Mouse (Mus musculus) layer of hippocampus, adult 9-11 months (tissue): ENCODE measurements at regions not wholly inside any gene's neighbourhood (a gene's known extent, or its start where the extent isn't known, plus 50 kb on each side); places are given as distances from the start of the nearest gene placed in this dataset.

Experiments used
- DNase-seq: peaks from one replicate; pipeline ENCODE4 v3.0.0; 2022

- no peak for DNase-seq
Measured at GRCm38 (mm10) chr2:80717979-80718378, 100.9 kb downstream of the Nup35 start.

GRCm38 (mm10) chr2:80724085-80724484 lies 107.0 kb downstream of the Nup35 start:
- peak; percentile 32 for DNase-seq

GRCm38 (mm10) chr2:80731324-80731723 lies 114.3 kb downstream of the Nup35 start:
- peak; percentile 58 for DNase-seq

GRCm38 (mm10) chr2:80746737-80747136 lies 129.7 kb downstream of the Nup35 start:
- DNase-seq, result no peak

GRCm38 (mm10) chr2:80762013-80762612 lies 145.1 kb downstream of the Nup35 start:
- peak; percentile 37 for DNase-seq

GRCm38 (mm10) chr2:80771176-80771575 lies 154.1 kb downstream of the Nup35 start:
- no peak for DNase-seq

- DNase-seq, result no peak
Measured at GRCm38 (mm10) chr2:80772455-80772854, 155.4 kb downstream of the Nup35 start.

- DNase-seq, result peak; percentile 4
Measured at GRCm38 (mm10) chr2:80786370-80786769, 169.3 kb downstream of the Nup35 start.

GRCm38 (mm10) chr2:80793345-80794147 lies 176.5 kb downstream of the Nup35 start:
- DNase-seq, result no peak

GRCm38 (mm10) chr2:80794148-80794507 lies 177.1 kb downstream of the Nup35 start:
- no peak for DNase-seq

- DNase-seq, result no peak
Measured at GRCm38 (mm10) chr2:80819268-80819667, 202.2 kb downstream of the Nup35 start.

- DNase-seq, result peak; percentile 54
Measured at GRCm38 (mm10) chr2:80851056-80851455, 234.0 kb downstream of the Nup35 start.

GRCm38 (mm10) chr2:80855214-80855613 lies 238.2 kb downstream of the Nup35 start:
- no peak for DNase-seq

GRCm38 (mm10) chr2:80870046-80870445 lies 253.0 kb downstream of the Nup35 start:
- DNase-seq, result no peak

GRCm38 (mm10) chr2:80870458-80870857 lies 253.4 kb downstream of the Nup35 start:
- DNase-seq, result no peak

- DNase-seq, result no peak
Measured at GRCm38 (mm10) chr2:80871356-80871755, 254.3 kb downstream of the Nup35 start.

- no peak for DNase-seq
Measured at GRCm38 (mm10) chr2:80878437-80878836, 261.4 kb downstream of the Nup35 start.

GRCm38 (mm10) chr2:80884231-80884630 lies 267.2 kb downstream of the Nup35 start:
- no peak for DNase-seq

GRCm38 (mm10) chr2:80902050-80902449 lies 285.0 kb downstream of the Nup35 start:
- DNase-seq, result no peak

GRCm38 (mm10) chr2:80913478-80913877 lies 296.4 kb downstream of the Nup35 start:
- DNase-seq, result no peak

GRCm38 (mm10) chr2:80945521-80945920 lies 328.5 kb downstream of the Nup35 start:
- DNase-seq, result no peak

GRCm38 (mm10) chr2:80966766-80967165 lies 349.7 kb downstream of the Nup35 start:
- no peak for DNase-seq

- no peak for DNase-seq
Measured at GRCm38 (mm10) chr2:80967260-80967659, 350.2 kb downstream of the Nup35 start.

- peak; percentile 45 for DNase-seq
Measured at GRCm38 (mm10) chr2:80969354-80969753, 352.3 kb downstream of the Nup35 start.

- DNase-seq, result no peak
Measured at GRCm38 (mm10) chr2:80973217-80973616, 356.2 kb downstream of the Nup35 start.
